Mouse (Mus musculus) lung, postnatal 10 days (tissue): ENCODE measurements around the gene Dpm1.

ENCODE experiments used
- DNase-seq: peaks from one replicate; pipeline ENCODE4 v3.0.0; 2021

Dpm1 gene

GRCm38 (mm10) chr2:168230026-168230728 is at the start of gene Dpm1, which contains the start of the genes Gm20716 and Mocs3:
Gene Dpm1, minus strand, starts transcription at chr2:168230591.
Gene Gm20716, minus strand, starts transcription at chr2:168230364.
Gene Mocs3, plus strand, starts transcription at chr2:168230622.
- DNase-seq = peak; percentile 84

- peak; percentile 83 for DNase-seq
Observed at GRCm38 (mm10) chr2:168274374-168274935, 44.1 kb upstream of the Dpm1 start.

- no peak for DNase-seq
Observed at GRCm38 (mm10) chr2:168273387-168273786, 43.0 kb upstream of the Dpm1 start.

GRCm38 (mm10) chr2:168268033-168268432 is 37.6 kb upstream of the Dpm1 start:
- DNase-seq = peak; percentile 35

- no peak for DNase-seq
Observed at GRCm38 (mm10) chr2:168260900-168261299, 30.5 kb upstream of the Dpm1 start.

- DNase-seq = no peak
Observed at GRCm38 (mm10) chr2:168260124-168260523, 29.7 kb upstream of the Dpm1 start.

GRCm38 (mm10) chr2:168259046-168259445 is 28.7 kb upstream of the Dpm1 start:
- no peak for DNase-seq

GRCm38 (mm10) chr2:168257188-168257587 is 26.8 kb upstream of the Dpm1 start:
- no peak for DNase-seq

GRCm38 (mm10) chr2:168256506-168256905 is 26.1 kb upstream of the Dpm1 start:
- DNase-seq = no peak

GRCm38 (mm10) chr2:168253822-168254221 is 23.4 kb upstream of the Dpm1 start:
- no peak for DNase-seq

GRCm38 (mm10) chr2:168252639-168253292 is 22.4 kb upstream of the Dpm1 start:
- DNase-seq = peak; percentile 31

- DNase-seq = peak; percentile 86
Observed at GRCm38 (mm10) chr2:168250270-168250669, 19.9 kb upstream of the Dpm1 start.

- peak; percentile 40 for DNase-seq
Observed at GRCm38 (mm10) chr2:168248856-168249245, 18.5 kb upstream of the Dpm1 start.

- no peak for DNase-seq
Observed at GRCm38 (mm10) chr2:168248167-168248855, 17.9 kb upstream of the Dpm1 start.

GRCm38 (mm10) chr2:168245571-168245970 is 15.2 kb upstream of the Dpm1 start:
- DNase-seq = no peak

GRCm38 (mm10) chr2:168243278-168243677 is 12.9 kb upstream of the Dpm1 start:
- DNase-seq = no peak

- DNase-seq = peak; percentile 41
Observed at GRCm38 (mm10) chr2:168242841-168243240, 12.4 kb upstream of the Dpm1 start.

- no peak for DNase-seq
Observed at GRCm38 (mm10) chr2:168238335-168238734, 7.9 kb upstream of the Dpm1 start.

- no peak for DNase-seq
Observed at GRCm38 (mm10) chr2:168233286-168233685, 2.9 kb upstream of the Dpm1 start.

GRCm38 (mm10) chr2:168231471-168231829 is 1.1 kb upstream of the Dpm1 start:
- no peak for DNase-seq

GRCm38 (mm10) chr2:168230773-168231470 is 531 bp upstream of the Dpm1 start:
- peak; percentile 29 for DNase-seq

- peak; percentile 45 for DNase-seq
Observed at GRCm38 (mm10) chr2:168229116-168230025, 1.0 kb downstream of the Dpm1 start.
